Mouse (Mus musculus) kidney, adult 10 weeks (tissue): ENCODE results near the gene Gpr143. TPM values are rescaled to one million over a fixed set of nuclear protein-coding genes. Genes with fewer than 3 reads are reported as not detected.

ENCODE experiments used
- polyA plus RNA-seq: library from polyadenylated mRNA; stranded (reverse); fragments of 350-450 nt; fragmentation: Illumina TruSeq; extraction: RNeasy Lipid Tissue Mini Kit (QIAGEN cat#74804); gene quantifications from one replicate; pipeline ENCODE4 v1.2.3, GENCODE M21; 2014; ENCODE audit warnings: low read depth, low replicate concordance

Gene Gpr143
- 0.73 TPM for polyA plus RNA-seq

DNA sequence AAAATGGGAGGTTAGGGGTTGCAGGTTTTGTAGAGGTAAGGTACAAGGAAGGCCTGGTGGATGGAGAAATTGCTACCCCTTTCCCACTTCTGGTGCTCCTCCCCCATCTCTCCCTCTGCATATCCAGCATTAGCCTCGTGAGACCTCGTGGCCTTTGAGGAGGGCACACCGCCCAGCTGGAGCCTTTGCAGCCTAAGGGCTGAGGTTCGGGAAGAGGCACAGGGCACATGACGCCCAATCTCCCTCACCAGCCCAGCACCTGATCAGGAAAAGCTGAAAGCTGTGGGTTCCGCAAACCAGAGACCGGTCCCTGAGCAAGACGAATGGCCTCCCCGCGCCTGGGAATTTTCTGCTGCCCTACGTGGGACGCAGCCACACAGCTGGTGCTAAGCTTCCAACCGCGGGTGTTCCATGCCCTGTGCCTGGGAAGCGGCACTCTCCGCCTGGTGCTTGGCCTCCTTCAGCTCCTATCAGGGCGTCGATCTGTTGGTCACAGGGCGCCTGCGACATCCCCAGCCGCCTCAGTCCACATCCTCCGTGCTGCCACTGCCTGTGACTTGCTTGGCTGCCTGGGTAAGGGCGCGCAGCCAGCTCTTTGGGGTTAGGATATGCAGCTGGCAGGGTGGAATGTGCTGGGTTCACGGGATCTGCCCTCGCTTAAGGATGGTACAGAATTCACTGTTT, at the start of gene Gpr143:
Gene Gpr143, plus strand, starts transcription at position 202 of the 684 bp plus-strand sequence.

DNA sequence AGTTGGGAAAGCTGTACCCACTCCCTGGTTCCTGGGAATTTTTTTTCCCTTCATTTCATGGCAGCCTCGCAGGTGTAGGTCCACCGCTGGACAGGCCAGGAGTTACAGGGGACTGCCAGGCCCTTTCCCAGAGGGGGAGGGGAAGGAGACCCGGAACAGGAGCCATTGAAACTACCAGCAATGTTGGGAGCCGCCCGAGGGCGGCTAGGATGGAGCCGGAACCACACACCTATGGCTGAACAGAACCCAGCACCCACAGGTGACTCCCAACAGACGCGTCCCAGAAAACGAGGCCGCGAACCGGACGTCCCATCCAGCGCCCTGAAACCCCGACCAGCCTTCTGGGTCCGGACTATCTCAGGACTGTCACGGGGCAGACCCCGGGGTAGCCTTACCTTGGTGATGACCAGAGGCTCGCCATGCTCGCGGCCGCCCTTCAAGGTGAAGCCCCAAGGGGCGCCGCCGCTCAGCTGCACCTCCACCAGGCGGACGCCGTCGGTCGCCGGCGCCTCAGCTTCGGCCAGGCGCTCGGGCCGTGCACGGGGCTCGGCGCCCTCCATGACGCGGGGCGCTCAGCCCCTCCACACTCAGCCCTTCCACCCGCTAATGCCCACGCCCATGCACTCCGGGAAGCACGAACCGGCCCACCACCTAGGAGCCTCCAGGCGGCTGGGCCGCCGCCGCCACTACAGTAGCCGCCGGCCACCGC, 12.7 kb upstream of the Gpr143 start, which contains the start of gene Shroom2:
Gene Shroom2, minus strand, starts transcription at position 575 of the 709 bp plus-strand sequence.

Other genes starting within 250 kb of the Gpr143 start
- gene Cldn34a, start 218.6 kb upstream of the Gpr143 start, polyA plus RNA-seq, result not detected
- gene Shroom2, start 12.5 kb upstream of the Gpr143 start, polyA plus RNA-seq, result 20.7 TPM
- gene Usp51, start 224.5 kb downstream of the Gpr143 start, polyA plus RNA-seq, result not detected